ENCODE assay signal across 10 mouse cellular contexts in genomic region chr13:54101031-54101820, GRCm38 (mm10). TPM values are rescaled to one million over a fixed set of nuclear protein-coding genes. Genes with fewer than 3 reads are reported as not detected.
DNase-seq lines count a peak whose midpoint lies in the region; TF ChIP-seq lines count a peak whose summit lies in the region.
"Had no signal": no experiment of that assay in that cellular context is flagged by ENCODE, and none has a peak within 500 bp of the region (broad histone marks: within the 10 kb centered on the region; RNA-seq: fewer than 3 reads in every experiment).

No protein-coding gene starts in this region.

- peaks cover 58 to 91% of the 10 kb centered on the region in 2 experiments for H3K36me3 ChIP-seq in CH12.LX (replicated peaks in 1 of 2; ENCODE audit: control insufficient read depth in 1 of 2, insufficient read depth in 1 of 2, low read length in 1 of 2)
- H3K36me3 ChIP-seq in hindbrain, embryonic 10.5 days, result peaks cover 81% of the 10 kb centered on the region

- H3K9ac ChIP-seq in CH12.LX (ENCODE audit: insufficient read depth, low read depth), result peak overlapping the region; percentile 25; the same call in 1 of the 2 replicates

- peaks cover 20 to 60% of the 10 kb centered on the region in 2 experiments for H3K4me1 ChIP-seq in CH12.LX (ENCODE audit: control insufficient read depth in 1 of 2, insufficient read depth in 2 of 2)
- no peaks in the 10 kb centered on the region for H3K4me1 ChIP-seq in hindbrain, embryonic 10.5 days (replicated peaks)

- H3K4me2 ChIP-seq in CH12.LX (ENCODE audit: insufficient read depth, low read depth, poor library complexity, severe bottlenecking), result peak overlapping the region; percentile 3; the same call in 1 of the 2 replicates

- dilution Hi-C loops in CH12.LX (cut with MboI; ENCODE audit: extremely low pct_ligation_motif_present, extremely low pct_unique_long_range_greater_than_20kb, low sequenced_read_pairs), result no loop called here

- DNase-seq in left cerebral cortex, adult 11 months (ENCODE audit: low spot score), result peak; percentile 78
- no peak for DNase-seq in left cerebral cortex, postnatal 4 days
- DNase-seq in CH12.LX (ENCODE audit: extremely low read depth), result no peak
- DNase-seq in adrenal gland, adult 2 months, result peak; percentile 82
- DNase-seq in layer of hippocampus, adult 8-10 months (ENCODE audit: low spot score in 2 of 2), result peak; percentile 59 to 70
- DNase-seq in spleen, adult 12 weeks (ENCODE audit: low spot score), result no peak
- no peak for DNase-seq in hindbrain, embryonic 10.5 days (ENCODE audit: low spot score)
- DNase-seq in cerebellum, adult 9-10 months, result no peak

- H3K27me3 ChIP-seq in CH12.LX (replicated peaks), result no peaks in the 10 kb centered on the region
- H3K27me3 ChIP-seq in hindbrain, embryonic 10.5 days (ENCODE audit: insufficient read depth, poor library complexity, severe bottlenecking), result no peaks in the 10 kb centered on the region

- TF ChIP-seq EP300 in CH12.LX (IDR thresholded peaks at IDR 0.05; ENCODE audit: low read length), result no peak

- no peak for TF ChIP-seq RAD21 in CH12.LX (IDR thresholded peaks at IDR 0.05; ENCODE audit: low read depth, low read length)

- TF ChIP-seq POLR2A in CH12.LX (IDR thresholded peaks at IDR 0.05; ENCODE audit: low read depth, low read length), result no peak

- intact Hi-C loops in left cerebral cortex, postnatal 4 days (cut with DNase I), result loop anchor here (10.0 kb wide), 1 partner anchor 444 kb away; no protein-coding TSS in a partner anchor

- 93% methylated on average over 15 of the region's 15 CpGs for WGBS in hindbrain, embryonic 10.5 days

- in situ Hi-C loops in CH12.LX (cut with MboI; ENCODE audit: low pct_ligation_motif_present, low pct_unique_long_range_greater_than_20kb, low sequenced_read_pairs), result no loop called here

- peak overlapping the region; percentile 81 for H3K27ac ChIP-seq in CH12.LX (ENCODE audit: insufficient read depth, low read depth)
- no peak overlapping the region for H3K27ac ChIP-seq in hindbrain, embryonic 10.5 days

- no peaks in the 10 kb centered on the region for H3K79me2 ChIP-seq in CH12.LX (replicated peaks; ENCODE audit: control insufficient read depth, extremely low read depth, insufficient read depth, poor library complexity, severe bottlenecking)

- TF ChIP-seq CTCF in CH12.LX (conservative IDR thresholded peaks at IDR 0.05 in 1 of 2, IDR thresholded peaks at IDR 0.05 in 1 of 2; ENCODE audit: low read depth in 2 of 2, low read length in 2 of 2), result no peak

- H3K9me3 ChIP-seq in CH12.LX (replicated peaks; ENCODE audit: low read length), result no peaks in the 10 kb centered on the region
- no peaks in the 10 kb centered on the region for H3K9me3 ChIP-seq in hindbrain, embryonic 10.5 days

- peak overlapping the region in 1 of 3 experiments; percentile 31 for H3K4me3 ChIP-seq in CH12.LX (replicated peaks in 1 of 3; ENCODE audit: low read depth in 2 of 3, low read length in 2 of 3, poor library complexity in 1 of 3)
- no peak overlapping the region for H3K4me3 ChIP-seq in hindbrain, embryonic 10.5 days

TF ChIP-seq in CH12.LX, 34 proteins besides CTCF, POLR2A, EP300 and RAD21:
- TF ChIP-seq MAX (IDR thresholded peaks at IDR 0.05; ENCODE audit: low read length), result no peak
- no peak for TF ChIP-seq MAZ (IDR thresholded peaks at IDR 0.05; ENCODE audit: low read depth, low read length)
- no peak for TF ChIP-seq ZKSCAN1 (IDR thresholded peaks at IDR 0.05; ENCODE audit: borderline replicate concordance, low read depth, low read length)
- TF ChIP-seq JUN (IDR thresholded peaks at IDR 0.05; ENCODE audit: insufficient read depth, low read depth, low read length), result no peak
- TF ChIP-seq ZC3H11A (IDR thresholded peaks at IDR 0.05; ENCODE audit: low read depth, low read length), result no peak
- TF ChIP-seq ELF1 (IDR thresholded peaks at IDR 0.05; ENCODE audit: low read depth, low read length), result no peak
- no peak for TF ChIP-seq USF1 (IDR thresholded peaks at IDR 0.05; ENCODE audit: low read depth, low read length)
- no peak for TF ChIP-seq ZMIZ1 (IDR thresholded peaks at IDR 0.05; ENCODE audit: low read depth, low read length)
- TF ChIP-seq RCOR1 (conservative IDR thresholded peaks at IDR 0.05; ENCODE audit: low read depth, low read length), result no peak
- no peak for TF ChIP-seq CHD2 (IDR thresholded peaks at IDR 0.05; ENCODE audit: low read length)
- TF ChIP-seq HCFC1 (IDR thresholded peaks at IDR 0.05; ENCODE audit: low read depth, low read length), result no peak
- TF ChIP-seq JUND (conservative IDR thresholded peaks at IDR 0.05; ENCODE audit: low read depth, low read length), result no peak
- TF ChIP-seq PAX5 (IDR thresholded peaks at IDR 0.05; ENCODE audit: low read length), result no peak
- TF ChIP-seq NRF1 (IDR thresholded peaks at IDR 0.05; ENCODE audit: low read depth, low read length), result no peak
- TF ChIP-seq E2F4 (IDR thresholded peaks at IDR 0.05; ENCODE audit: insufficient replicate concordance, low read depth, low read length), result no peak
- TF ChIP-seq BHLHE40 (IDR thresholded peaks at IDR 0.05; ENCODE audit: low read depth, low read length), result no peak
- TF ChIP-seq CHD1 (IDR thresholded peaks at IDR 0.05; ENCODE audit: low read depth, low read length), result no peak
- no peak for TF ChIP-seq KAT2A (IDR thresholded peaks at IDR 0.05; ENCODE audit: insufficient replicate concordance, low read length)

RNA-seq across cellular contexts. Expression of gene Sfxn1, which starts 29.6 kb away (rescaled TPM):
- 10 to 100 TPM; 86.5 to 94.5 TPM for total RNA-seq in left cerebral cortex, postnatal 4 days (2021)
- total RNA-seq in CH12.LX (2012; rRNA removed) (71.7 and 84.1 TPM in 2 replicates), CH12.LX (2014; rRNA removed) (97.1 and 98.0 TPM in 2 replicates)
- 118 and 147 TPM in 2 replicates for polyA plus RNA-seq in CH12.LX (2012; ENCODE audit: insufficient read length, low read depth)
- total RNA-seq in adrenal gland, adult 2 months (2021), result 10 to 100 TPM; 59.4 to 76.1 TPM
- 12.9 and 14.3 TPM in 2 replicates for polyA plus RNA-seq in adrenal gland, adult 2 months (2012; rRNA removed)
- total RNA-seq in layer of hippocampus, adult 8-10 months (2022), result 10 to 100 TPM; 45.9 to 50.9 (median 48.0) TPM
- polyA plus RNA-seq in hindbrain, embryonic 10.5 days (2016; fragmentation: Nextera tagmentation; extraction: Ambion mirVana), result 66.8 and 70.5 TPM in 2 replicates

RNA-seq across cellular contexts. Expression of gene Drd1, which starts 45.7 kb away (rescaled TPM):
- total RNA-seq in left cerebral cortex, postnatal 4 days (2021), result 10 to 100 TPM; 26.0 to 28.0 TPM
- total RNA-seq in CH12.LX (2012; rRNA removed) (not detected in 2 replicates), CH12.LX (2014; rRNA removed) (not detected in 2 replicates)
- not detected in 2 replicates for polyA plus RNA-seq in CH12.LX (2012; ENCODE audit: insufficient read length, low read depth)
- total RNA-seq in adrenal gland, adult 2 months (2021), result 1 to 10 TPM in 1 of 2 experiments, under 1 TPM in 1; 0.09 to 1.8 TPM
- polyA plus RNA-seq in adrenal gland, adult 2 months (2012; rRNA removed), result not detected in 2 replicates
- total RNA-seq in layer of hippocampus, adult 8-10 months (2022), result 10 to 100 TPM in 1 of 4 experiments, 1 to 10 TPM in 3; 7.4 to 10.4 (median 8.5) TPM
- 0.61 and 0.86 TPM in 2 replicates for polyA plus RNA-seq in hindbrain, embryonic 10.5 days (2016; fragmentation: Nextera tagmentation; extraction: Ambion mirVana)
- total RNA-seq: adrenal gland, adult 18-20 months; neutrophil, adult 5-6 weeks had no signal

Comparison
In these comparisons a context has a peak if more than half of its experiments do, and no peak if none do; other contexts are left out.
1. DNase-seq: peak in left cerebral cortex, adult 11 months (single experiment), adrenal gland, adult 2 months (single experiment) and layer of hippocampus, adult 8-10 months (2 of 2); none in left cerebral cortex, postnatal 4 days (single experiment), CH12.LX (single experiment), spleen, adult 12 weeks (single experiment), hindbrain, embryonic 10.5 days (single experiment) and cerebellum, adult 9-10 months (single experiment).